Mouse (Mus musculus) small intestine, adult 2 months (tissue): ENCODE results near the gene Ints3.

ENCODE experiments used
- CTCF ChIP-seq: fragments of 200-500 bp; IDR thresholded peaks from 2 replicates; pipeline ENCODE4 v1.5.1; 2012; ENCODE audit warnings: low read depth, mild to moderate bottlenecking, control low read depth, inconsistent platforms, low read length, moderate library complexity, mixed read lengths; ENCODE audit not compliant: insufficient replicate concordance, insufficient read length; ENCODE audit errors: extremely low read depth
- POLR2A ChIP-seq: fragments of 200-500 bp; IDR thresholded peaks from 2 replicates; pipeline ENCODE4 v1.6.1; 2012; ENCODE audit warnings: low read depth, mild to moderate bottlenecking, control low read depth, inconsistent platforms, low read length, moderate library complexity

DNA sequence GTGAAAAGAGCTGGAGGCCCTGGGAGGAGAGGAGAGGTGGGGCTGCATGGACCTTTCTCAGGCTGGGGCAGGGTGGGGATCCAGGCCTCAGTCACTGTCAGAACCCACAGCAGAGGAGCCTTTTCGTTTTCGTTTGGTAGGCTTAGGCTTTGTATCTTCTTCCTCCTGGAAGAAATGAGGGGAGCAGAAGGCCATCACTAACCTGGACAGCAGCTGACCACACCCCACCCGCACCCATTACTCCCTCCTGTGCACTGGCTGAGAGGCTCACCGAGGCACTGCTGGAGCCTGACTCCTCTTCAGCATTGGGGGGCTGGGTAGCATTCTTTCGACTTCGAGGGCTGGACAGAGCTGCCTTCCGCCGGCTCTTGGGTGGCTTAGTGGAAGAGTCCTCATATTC, 41.5 kb downstream of the Ints3 start:
- no peak for TF ChIP-seq CTCF
- no peak for TF ChIP-seq POLR2A
